Mouse (Mus musculus) hindbrain, embryonic 16.5 days (tissue): ENCODE measurements around the gene Rap1a. TPM values are rescaled to one million over a fixed set of nuclear protein-coding genes. Genes with fewer than 3 reads are reported as not detected.
A peak's percentile ranks its signal among the peaks of the same experiment; 100 is the strongest.

Source experiments
- ATAC-seq: fragments of 200-750 bp; cut with Nextera tagmentation; 2 replicates; pipeline ENCODE4 v1.8.0; 2017; ENCODE audit warnings: moderate TSS enrichment, moderate library complexity
- H3K27ac ChIP-seq: fragments of 300-500 bp; sonication (generic); 2 replicates; pipeline ENCODE4 v1.5.1; 2014; ENCODE audit warnings: low read depth, mild to moderate bottlenecking, control low read depth, low read length, moderate library complexity
- H3K27me3 ChIP-seq: fragments of 300-500 bp; sonication (generic); replicated peaks from 2 replicates; pipeline ENCODE4 v1.6.1; 2014; ENCODE audit warnings: low read length; ENCODE audit not compliant: control insufficient read depth, insufficient read depth
- H3K36me3 ChIP-seq: fragments of 300-500 bp; sonication (generic); 2 replicates; pipeline ENCODE4 v1.6.1; 2014; ENCODE audit warnings: mild to moderate bottlenecking, low read length, moderate library complexity, mixed read lengths; ENCODE audit not compliant: control insufficient read depth, insufficient read depth
- H3K4me1 ChIP-seq: fragments of 300-500 bp; sonication (generic); 2 replicates; pipeline ENCODE4 v1.6.1; 2014; ENCODE audit warnings: low read depth, low read length; ENCODE audit not compliant: control insufficient read depth, insufficient read depth
- H3K4me2 ChIP-seq: fragments of 300-500 bp; sonication (generic); 2 replicates; pipeline ENCODE4 v1.6.1; 2014; ENCODE audit warnings: mild to moderate bottlenecking, low read length, control low read depth, moderate library complexity
- H3K4me3 ChIP-seq: fragments of 300-500 bp; sonication (generic); 2 replicates; pipeline ENCODE4 v1.5.1; 2014; ENCODE audit warnings: mild to moderate bottlenecking, low read length, control low read depth, moderate library complexity
- H3K9ac ChIP-seq: fragments of 300-500 bp; sonication (generic); 2 replicates; pipeline ENCODE4 v1.6.1; 2014; ENCODE audit warnings: low read depth, mild to moderate bottlenecking, control low read depth, low read length, moderate library complexity
- H3K9me3 ChIP-seq: fragments of 300-500 bp; sonication (generic); 2 replicates; pipeline ENCODE4 v1.6.1; 2014; ENCODE audit warnings: mild to moderate bottlenecking, low read length, moderate library complexity; ENCODE audit not compliant: control insufficient read depth
- WGBS: fragments of 180-500 bp; shearing (Covaris S2); extraction: QIAGEN DNeasy Blood & Tissue Kit; methylation state at CpG from one replicate; pipeline ENCODE4 v1.1.7; 2014; 5-methylcytosine and 5-hydroxymethylcytosine counted together
- polyA plus RNA-seq: library from polyadenylated mRNA; unstranded; fragments of >200 nt; fragmentation: Nextera tagmentation; extraction: Ambion mirVana; gene quantifications from 2 replicates; pipeline ENCODE4 v1.2.1, GENCODE M21; 2015

Rap1a gene
- polyA plus RNA-seq, 1 experiment from 2014 or later = 79.2 TPM

- 92% methylated on average over 1 of the region's 1 CpGs for WGBS
- Histone ChIP-seq H3K4me1 (no peaks in the 10 kb centered on the region), H3K27me3 (no peaks in the 10 kb centered on the region), H3K9me3 (no peaks in the 10 kb centered on the region), H3K4me3 (no peak overlapping the region), H3K4me2 (no peak overlapping the region), H3K36me3 (no peaks in the 10 kb centered on the region), H3K27ac (no peak overlapping the region), H3K9ac (no peak overlapping the region)
- no peak for ATAC-seq
These were observed 6.5 kb upstream of the Rap1a start for GRCm38 (mm10) chr3:105807672-105808071.

DNA sequence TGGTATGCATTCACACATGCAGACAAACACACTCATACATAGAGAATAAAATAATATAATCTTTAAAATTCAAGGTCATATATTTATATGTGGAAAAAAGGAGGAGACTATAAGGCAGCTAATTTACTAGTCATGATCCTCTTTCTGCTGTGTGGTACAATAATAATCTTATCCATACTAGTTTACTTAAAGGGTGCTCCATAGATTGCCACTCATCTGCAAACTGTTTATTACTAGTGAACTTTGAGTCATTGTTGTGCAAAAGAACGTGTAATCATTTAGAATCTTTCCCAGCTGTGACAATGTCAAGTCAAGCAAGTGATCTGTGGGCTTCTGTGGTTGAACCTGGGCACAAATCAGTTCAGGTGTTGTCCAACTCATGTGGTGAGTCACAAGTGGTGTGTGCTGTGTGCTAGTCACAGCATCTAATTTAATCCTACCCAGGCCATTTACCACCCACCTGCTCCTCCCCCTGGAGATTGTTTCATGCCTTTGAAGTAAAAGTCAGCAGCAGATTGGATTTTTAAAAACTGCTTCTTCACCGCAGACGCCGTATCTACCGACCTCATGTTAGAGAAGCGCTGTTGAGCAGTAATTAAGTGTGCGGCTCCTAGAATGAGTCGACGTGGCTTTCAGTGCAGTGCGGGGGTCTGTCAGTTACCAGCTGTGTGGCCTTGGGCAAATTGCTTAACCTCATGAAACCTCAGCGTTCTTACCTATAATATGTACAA lies 5.5 kb upstream of the Rap1a start:
- Histone ChIP-seq H3K9me3 (no peaks in the 10 kb centered on the region), H3K4me2 (no peak overlapping the region), H3K9ac (no peak overlapping the region), H3K36me3 (no peaks in the 10 kb centered on the region), H3K4me1 (no peaks in the 10 kb centered on the region), H3K4me3 (no peak overlapping the region), H3K27me3 (no peaks in the 10 kb centered on the region), H3K27ac (no peak overlapping the region)
- 60% methylated on average over 11 of the region's 11 CpGs for WGBS
- ATAC-seq = no peak

DNA sequence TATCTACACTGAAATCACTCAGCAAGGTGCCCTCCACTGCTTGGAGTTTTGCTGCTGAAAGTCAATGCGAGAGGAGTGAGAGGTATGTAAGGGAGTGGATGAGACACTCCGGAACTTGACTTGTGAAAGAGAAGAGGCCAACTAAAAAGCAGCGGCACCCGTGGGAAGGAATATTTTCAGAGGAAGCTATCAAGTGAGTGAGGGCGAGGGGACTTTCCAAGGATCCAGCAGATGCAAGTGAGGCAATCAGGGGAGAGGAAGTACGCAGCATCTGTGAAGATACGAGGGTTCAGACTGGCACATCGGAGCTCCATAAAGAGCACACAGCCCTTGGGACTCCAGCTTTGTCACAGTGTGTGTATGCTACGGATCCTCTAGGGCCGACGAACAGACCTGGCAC lies 2.5 kb upstream of the Rap1a start:
- Histone ChIP-seq H3K4me1 (peaks cover 19% of the 10 kb centered on the region), H3K4me2 (no peak overlapping the region), H3K36me3 (no peaks in the 10 kb centered on the region), H3K9ac (no peak overlapping the region), H3K27me3 (no peaks in the 10 kb centered on the region), H3K4me3 (no peak overlapping the region), H3K27ac (no peak overlapping the region), H3K9me3 (no peaks in the 10 kb centered on the region)
- 86% methylated on average over 11 of the region's 11 CpGs for WGBS
- ATAC-seq = no peak

GRCm38 (mm10) chr3:105800675-105801190 lies 403 bp downstream of the Rap1a start:
- 0% methylated on average over 16 of the region's 59 CpGs for WGBS

DNA sequence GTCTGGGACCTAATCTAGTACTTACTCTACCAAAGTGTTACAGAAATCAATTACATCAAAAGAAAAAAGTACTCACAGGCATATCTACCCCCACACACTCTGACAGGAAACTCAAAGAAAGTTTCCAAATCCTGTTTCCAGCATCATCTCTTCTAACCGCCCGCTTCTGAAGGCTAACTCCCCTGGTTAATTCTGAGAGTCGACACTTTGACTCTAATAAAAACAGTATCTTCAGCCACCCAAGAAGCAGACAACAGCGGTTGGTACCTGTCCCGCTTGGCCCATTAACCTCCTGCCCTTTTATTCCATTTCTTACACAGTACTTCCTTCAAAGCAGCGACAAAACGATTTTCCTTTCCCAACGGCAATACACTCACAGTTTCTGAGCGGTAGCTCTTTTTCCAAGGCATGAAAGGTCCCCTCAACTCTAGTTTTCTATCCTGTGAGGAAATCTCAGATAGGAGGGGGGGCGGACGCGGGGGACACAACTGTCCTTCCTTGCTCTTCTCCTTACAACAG lies 921 bp downstream of the Rap1a start:
- ATAC-seq = no peak
- H3K27me3 ChIP-seq = no peaks in the 10 kb centered on the region
- no peaks in the 10 kb centered on the region for H3K36me3 ChIP-seq
- H3K27ac ChIP-seq = peak overlapping the region; percentile 89
- peaks cover 22% of the 10 kb centered on the region for H3K4me1 ChIP-seq
- H3K4me2 ChIP-seq = peak overlapping the region; percentile 87
- H3K9me3 ChIP-seq = no peaks in the 10 kb centered on the region
- 1% methylated on average over 12 of the region's 12 CpGs for WGBS
- peak overlapping the region; percentile 91 for H3K4me3 ChIP-seq
- peak overlapping the region; percentile 92 for H3K9ac ChIP-seq

More at GRCm38 (mm10) chr3:105800675-105801190, 403 bp downstream of the Rap1a start:
- peak overlapping the region; percentile 91 for H3K4me3 ChIP-seq
- H3K9me3 ChIP-seq = no peaks in the 10 kb centered on the region
- no peaks in the 10 kb centered on the region for H3K36me3 ChIP-seq
- no peaks in the 10 kb centered on the region for H3K27me3 ChIP-seq
- peak overlapping the region; percentile 87 for H3K4me2 ChIP-seq
- ATAC-seq = no peak; the same call in 1 of the 2 replicates
- H3K4me1 ChIP-seq = peaks cover 22% of the 10 kb centered on the region
- H3K9ac ChIP-seq = peak overlapping the region; percentile 92
- peak overlapping the region; percentile 89 for H3K27ac ChIP-seq

- Histone ChIP-seq H3K27ac (no peak overlapping the region), H3K36me3 (no peaks in the 10 kb centered on the region), H3K27me3 (no peaks in the 10 kb centered on the region), H3K4me3 (no peak overlapping the region), H3K9me3 (no peaks in the 10 kb centered on the region), H3K4me1 (peaks cover 22% of the 10 kb centered on the region), H3K9ac (no peak overlapping the region), H3K4me2 (peak overlapping the region; percentile 87)
- WGBS = 73% methylated on average over 4 of the region's 4 CpGs
- ATAC-seq = no peak
These were observed 1.8 kb downstream of the Rap1a start for GRCm38 (mm10) chr3:105799375-105799774.

- H3K9me3 ChIP-seq = no peaks in the 10 kb centered on the region
- no peak overlapping the region for H3K27ac ChIP-seq
- no peak overlapping the region for H3K4me3 ChIP-seq
- peak overlapping the region; percentile 16; the same call in 1 of the 2 replicates for H3K4me2 ChIP-seq
- no peak overlapping the region for H3K9ac ChIP-seq
- H3K36me3 ChIP-seq = no peaks in the 10 kb centered on the region
- 88% methylated on average over 2 of the region's 2 CpGs for WGBS
- H3K4me1 ChIP-seq = peaks cover 22% of the 10 kb centered on the region
- ATAC-seq = no peak
- no peaks in the 10 kb centered on the region for H3K27me3 ChIP-seq
These were observed 2.4 kb downstream of the Rap1a start for GRCm38 (mm10) chr3:105798770-105799169.

DNA sequence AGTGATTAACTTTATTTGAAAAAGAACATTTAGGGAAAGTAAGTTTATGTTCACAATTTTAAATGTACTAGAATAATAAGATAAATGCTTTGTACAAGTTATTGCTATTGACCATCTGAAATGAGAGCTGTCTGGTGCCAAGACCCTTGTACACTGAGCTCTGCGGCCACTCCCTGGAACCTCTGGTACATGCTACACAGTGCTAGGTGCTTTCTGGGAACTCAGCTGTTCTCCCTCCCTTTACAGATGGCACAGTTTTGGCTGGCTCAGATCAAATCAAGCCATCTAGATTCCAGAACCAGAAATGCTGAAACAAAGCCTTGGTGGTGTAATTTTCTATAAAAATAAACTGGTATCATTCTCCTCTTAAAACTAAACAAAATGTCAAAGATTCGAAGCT lies 3.7 kb downstream of the Rap1a start:
- Histone ChIP-seq H3K27ac (no peak overlapping the region), H3K9me3 (no peaks in the 10 kb centered on the region), H3K4me1 (peaks cover 22% of the 10 kb centered on the region), H3K27me3 (no peaks in the 10 kb centered on the region), H3K4me2 (no peak overlapping the region), H3K9ac (no peak overlapping the region), H3K4me3 (no peak overlapping the region), H3K36me3 (no peaks in the 10 kb centered on the region)
- WGBS = 90% methylated on average over 2 of the region's 2 CpGs
- no peak for ATAC-seq

- no peaks in the 10 kb centered on the region for H3K27me3 ChIP-seq
- H3K4me2 ChIP-seq = no peak overlapping the region
- no peak overlapping the region for H3K27ac ChIP-seq
- peaks cover 22% of the 10 kb centered on the region for H3K4me1 ChIP-seq
- H3K9me3 ChIP-seq = no peaks in the 10 kb centered on the region
- H3K4me3 ChIP-seq = no peak overlapping the region
- no peaks in the 10 kb centered on the region for H3K36me3 ChIP-seq
- H3K9ac ChIP-seq = no peak overlapping the region
- no peak for ATAC-seq
- WGBS = 74% methylated on average over 4 of the region's 4 CpGs
These were observed 4.4 kb downstream of the Rap1a start for GRCm38 (mm10) chr3:105796761-105797160.
